Mouse (Mus musculus) neural tube, embryonic 10.5 days (tissue): ENCODE results near the gene Shank2.

Experiments used
- DNase-seq: peaks from one replicate; pipeline ENCODE4 v3.0.0-alpha.2; 2017; ENCODE audit warnings: low spot score; ENCODE audit errors: extremely low spot score

The Shank2 gene

DNA sequence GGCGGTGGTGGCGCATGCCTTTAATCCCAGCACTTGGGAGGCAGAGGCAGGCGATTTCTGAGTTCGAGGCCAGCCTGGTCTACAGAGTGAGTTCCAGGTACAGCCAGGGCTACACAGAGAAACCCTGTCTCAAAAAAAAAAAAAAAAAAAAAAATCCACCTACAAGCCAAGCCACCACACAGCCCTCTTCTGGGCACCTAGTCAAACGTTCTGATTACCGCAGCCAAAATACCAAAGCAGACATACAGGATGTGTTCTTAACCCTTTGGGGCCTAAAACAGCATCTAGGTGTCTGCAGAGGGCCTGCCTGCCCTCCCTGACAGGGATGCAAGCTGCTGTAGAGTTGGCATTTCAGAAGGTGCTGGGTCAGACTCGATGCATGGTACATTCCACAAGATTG lies 460.8 kb downstream of the Shank2 start:
- no peak for DNase-seq

GRCm38 (mm10) chr7:144468741-144469140 lies 467.0 kb downstream of the Shank2 start:
- no peak for DNase-seq

GRCm38 (mm10) chr7:144469181-144469641 lies 467.5 kb downstream of the Shank2 start:
- DNase-seq: no peak

- DNase-seq: peak; percentile 34
Observed at GRCm38 (mm10) chr7:144469908-144470544, 468.3 kb downstream of the Shank2 start.

DNA sequence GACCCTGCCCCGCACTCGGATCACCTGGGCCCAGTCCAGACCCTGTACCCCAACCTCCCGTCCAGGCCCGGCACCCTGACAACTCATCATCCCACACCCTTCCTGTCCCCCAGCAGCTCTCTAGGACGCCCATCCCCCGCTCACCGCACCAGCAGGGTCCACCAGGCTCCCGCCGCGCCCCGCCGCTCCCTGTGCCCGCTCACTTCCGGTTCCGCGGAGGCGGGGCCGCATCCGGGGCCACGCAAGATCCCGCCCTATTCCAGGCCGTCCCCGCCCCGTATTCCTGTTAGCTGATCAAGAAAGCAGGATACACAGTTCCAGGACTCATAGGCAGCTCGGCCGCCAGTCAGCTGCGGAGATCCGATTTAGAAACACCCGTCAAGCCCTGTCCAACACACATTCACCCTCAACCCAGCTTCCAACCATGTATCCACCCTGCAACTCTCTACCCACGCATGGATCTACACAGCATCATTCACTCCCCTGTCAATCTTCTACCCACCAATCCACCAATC lies 468.9 kb downstream of the Shank2 start, which contains the start of gene Cttn:
Gene Cttn, minus strand, starts transcription at position 465 of the 515 bp plus-strand sequence.
- peak; percentile 89 for DNase-seq

DNA sequence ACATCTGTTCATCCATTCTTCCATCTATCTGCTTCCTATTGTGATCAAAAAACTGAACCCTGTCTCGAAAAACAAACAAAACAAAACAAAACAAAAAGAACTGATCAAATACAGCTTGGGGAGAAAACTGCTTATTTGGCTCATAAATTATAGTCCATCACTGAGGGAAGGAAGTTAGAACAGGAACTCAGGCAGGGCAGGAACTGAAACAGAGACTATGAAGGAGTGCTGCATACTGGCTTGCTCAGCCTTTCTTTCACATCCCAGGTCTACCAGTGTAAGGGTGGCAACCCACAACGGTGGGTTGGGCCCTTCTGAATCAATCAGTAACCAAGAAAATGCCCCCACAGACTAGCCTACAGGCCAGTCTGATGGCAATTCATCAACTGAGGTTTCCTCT lies 469.4 kb downstream of the Shank2 start:
- DNase-seq: no peak

GRCm38 (mm10) chr7:144473486-144473885 lies 471.8 kb downstream of the Shank2 start:
- no peak for DNase-seq
